Mouse (Mus musculus) monocyte, adult 59 days (primary cell): Measurements from ENCODE around the gene Nudt10. TPM values are rescaled to one million over a fixed set of nuclear protein-coding genes. Genes with fewer than 3 reads are reported as not detected.

Experiments used
- total RNA-seq, 2 experiments: library from RNA; stranded (reverse); gene quantifications; one replicate each; pipeline ENCODE4 v1.2.4; 2023

Gene Nudt10
- not detected for total RNA-seq

DNA sequence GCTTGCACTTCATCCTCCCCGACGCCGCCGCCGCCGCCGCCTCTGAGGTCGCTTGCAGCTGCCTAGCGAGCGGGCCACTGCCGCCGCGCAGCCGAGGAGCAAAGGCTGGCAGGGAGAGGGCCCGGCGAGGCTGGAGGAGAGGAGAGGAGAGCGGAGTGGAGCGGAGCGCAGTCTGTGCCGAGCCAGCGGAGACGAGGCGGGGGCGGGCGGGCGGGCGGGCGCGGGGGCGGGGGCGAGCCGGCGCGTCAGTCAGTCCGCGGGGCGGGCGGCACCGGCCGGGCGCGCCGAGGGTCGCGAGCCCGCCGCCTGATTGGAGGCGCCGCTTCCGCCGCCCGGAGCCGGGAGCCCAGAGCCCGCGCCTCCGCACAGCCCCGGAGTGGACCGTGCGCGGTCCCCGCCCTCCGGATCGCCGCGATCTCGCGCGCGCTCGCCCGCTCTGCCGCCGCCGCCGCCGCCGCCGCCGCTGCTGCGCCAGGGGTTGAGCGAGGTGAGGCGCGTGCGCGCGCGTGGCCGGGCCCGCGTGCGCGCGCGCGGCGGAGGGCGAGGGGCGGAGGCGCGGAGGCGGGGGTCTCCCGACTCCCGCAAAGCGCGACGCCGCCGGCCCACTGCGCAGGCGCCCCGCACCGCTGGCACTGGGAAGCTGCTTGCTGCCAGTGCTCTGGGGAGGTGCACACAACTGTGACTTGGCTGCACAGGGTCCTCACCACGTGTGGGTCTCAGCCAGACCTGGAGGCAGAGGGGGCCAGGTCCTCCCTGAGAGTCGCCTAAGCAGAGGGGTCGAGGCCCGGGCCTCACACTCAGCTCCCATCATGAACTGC lies at the start of gene Nudt10:
Nudt10 (minus strand) TSS at position 193 of the 818 bp plus-strand sequence.

Other genes starting within 250 kb of the Nudt10 start
- not detected for gene Nudt11, start 125.6 kb downstream of the Nudt10 start, total RNA-seq
- gene AU022751, start 89.6 kb downstream of the Nudt10 start, total RNA-seq, result not detected
- not detected for gene Bmp15, start 147.7 kb upstream of the Nudt10 start, total RNA-seq
- gene Shroom4, start 226.8 kb upstream of the Nudt10 start, total RNA-seq, result under 1 TPM; 0.21 to 0.30 TPM